Mouse (Mus musculus): ENCODE results near the gene Ifit2.
"Not testable (repeated sequence)": the region's sequence is repeated elsewhere in the genome, so short reads cannot be mapped to it uniquely, and the experiment has no call there.

The Ifit2 gene

DNA sequence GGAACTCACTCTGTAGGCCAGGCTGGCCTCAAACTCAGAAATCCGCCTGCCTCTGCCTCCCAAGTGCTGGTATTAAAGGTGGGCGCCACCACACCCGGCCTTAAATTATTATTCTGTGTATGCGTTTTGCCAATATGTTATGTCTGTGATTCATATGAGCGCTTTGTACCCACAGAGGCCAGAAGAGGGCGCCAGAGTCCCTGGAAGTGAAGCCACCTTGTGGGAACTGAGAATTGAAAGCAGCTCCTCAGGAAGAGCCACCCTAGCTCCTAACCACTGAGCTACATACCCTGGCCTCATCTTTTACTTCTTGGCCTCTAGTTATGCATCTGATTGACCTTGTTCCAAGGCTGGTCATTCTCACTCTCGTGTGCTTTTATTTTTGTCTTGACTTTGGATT is 2.5 kb upstream of the Ifit2 start:
- DNase-seq (ENCODE audit: low spot score) = peak; percentile 66

DNA sequence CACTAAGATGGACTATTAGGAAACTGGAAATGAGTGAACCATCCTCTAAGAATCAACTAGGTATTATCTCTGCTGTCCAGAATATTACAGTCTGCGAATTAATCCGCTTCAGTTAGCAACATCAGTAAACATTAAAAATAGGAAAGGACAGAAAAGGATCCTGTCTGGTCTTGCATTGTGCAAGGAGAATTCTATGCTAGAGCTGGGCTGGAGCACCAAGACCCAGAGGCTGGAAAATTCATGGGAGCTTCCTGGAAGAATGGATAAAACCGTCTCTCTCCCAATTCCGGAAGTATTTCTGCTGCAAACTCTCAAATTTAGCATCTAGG is 325 bp upstream of the Ifit2 start:
- DNase-seq (ENCODE audit: low spot score) = no peak

DNA sequence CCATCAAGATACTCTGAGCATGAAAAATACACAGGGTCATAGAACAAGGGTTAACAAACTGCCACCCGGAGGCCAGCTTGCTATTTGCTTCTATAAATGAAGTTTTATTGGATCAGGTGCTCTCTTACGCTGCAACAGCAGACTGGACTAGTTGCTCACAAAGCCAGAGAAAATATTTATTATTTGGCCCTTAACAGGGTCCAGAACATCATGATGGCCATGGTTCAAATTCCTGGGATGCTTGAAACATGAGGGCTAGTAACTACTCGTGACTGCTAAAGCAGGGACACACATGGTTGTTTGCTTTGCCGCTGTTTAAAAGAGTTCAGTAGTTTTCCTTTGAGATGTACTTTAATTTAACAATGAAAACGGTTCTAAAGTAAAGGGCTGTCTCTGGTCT is 1.5 kb downstream of the Ifit2 start:
- no peak for DNase-seq (ENCODE audit: low spot score)

DNA sequence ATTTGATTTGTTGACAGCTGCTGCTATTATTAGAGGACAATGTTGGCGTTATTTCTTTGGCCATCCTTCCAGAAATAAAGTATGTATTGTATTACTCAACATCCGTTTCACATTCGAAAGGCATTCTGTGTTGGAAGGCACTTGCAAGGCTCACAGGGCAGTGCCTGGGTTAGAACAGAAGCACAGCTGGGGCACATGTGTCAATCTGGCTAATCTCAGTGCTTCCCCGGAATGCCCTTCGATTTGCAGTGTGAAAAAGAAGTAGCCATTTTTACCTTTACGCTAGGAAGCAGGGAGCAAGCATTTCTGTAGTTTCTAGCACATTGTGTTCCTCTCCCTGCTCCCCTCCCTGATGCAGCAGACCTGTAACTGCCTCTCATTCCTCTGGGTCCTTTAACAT is 2.5 kb downstream of the Ifit2 start:
- no peak for DNase-seq (ENCODE audit: low spot score)

DNA sequence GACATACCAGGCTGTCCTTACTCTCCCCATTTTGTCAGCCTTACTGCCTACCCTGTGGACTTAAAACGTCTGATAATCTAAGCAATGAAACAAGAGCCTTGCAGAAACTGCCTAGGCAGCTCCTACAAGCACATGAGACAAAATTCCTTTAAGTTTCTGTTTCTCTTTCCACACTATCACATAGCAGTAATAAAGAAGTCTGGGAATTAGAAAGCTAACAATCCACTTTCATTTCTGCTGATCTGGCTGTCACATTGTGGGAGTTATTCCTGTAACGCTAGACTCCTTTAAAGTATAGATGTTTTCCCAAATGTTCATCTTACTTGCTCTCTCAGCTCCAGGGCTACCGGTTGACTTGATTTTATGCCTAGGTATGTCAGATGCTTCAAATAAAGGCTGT is 3.0 kb downstream of the Ifit2 start:
- DNase-seq (ENCODE audit: low spot score) = no peak

DNA sequence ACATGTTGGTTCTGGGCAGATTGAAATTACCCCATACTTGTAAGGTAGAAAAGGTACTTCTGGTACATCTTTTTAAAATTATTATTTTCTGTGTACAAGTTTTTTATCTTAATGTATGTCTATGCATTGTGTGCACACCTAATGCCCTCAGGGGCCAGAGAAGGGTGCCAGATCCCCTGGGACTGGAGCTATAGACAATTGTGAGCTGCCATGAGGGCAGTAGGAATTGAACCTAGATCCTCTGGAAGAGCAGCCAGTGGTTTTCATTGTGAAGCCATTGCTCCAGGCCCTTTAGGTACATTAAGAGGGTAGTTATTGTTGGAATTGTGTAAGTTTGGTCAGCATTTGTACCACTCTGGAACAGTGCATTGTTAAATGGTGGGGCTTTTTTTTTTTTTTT is 3.6 kb downstream of the Ifit2 start:
- DNase-seq (ENCODE audit: low spot score) = no peak

DNA sequence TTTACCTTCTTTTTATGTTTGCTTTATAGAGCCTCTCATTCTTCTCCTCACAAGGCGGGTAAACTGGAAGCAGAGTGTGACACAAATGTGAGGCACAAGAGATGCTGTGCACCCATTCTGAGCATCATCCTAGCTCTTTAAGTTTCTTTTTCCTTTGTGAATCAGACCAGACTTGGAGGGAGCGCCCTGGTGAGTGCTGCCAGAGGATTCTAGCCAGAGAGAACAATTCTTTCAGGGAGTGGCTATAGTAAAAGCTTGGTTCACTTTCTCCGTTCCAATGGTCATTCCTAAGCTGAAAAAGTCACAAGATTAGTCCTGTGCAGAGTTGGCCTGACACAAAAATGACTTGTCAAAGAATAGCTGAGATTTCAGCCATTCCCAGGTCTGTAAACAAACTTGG is 6.1 kb downstream of the Ifit2 start:
- DNase-seq (ENCODE audit: low spot score) = no peak

DNA sequence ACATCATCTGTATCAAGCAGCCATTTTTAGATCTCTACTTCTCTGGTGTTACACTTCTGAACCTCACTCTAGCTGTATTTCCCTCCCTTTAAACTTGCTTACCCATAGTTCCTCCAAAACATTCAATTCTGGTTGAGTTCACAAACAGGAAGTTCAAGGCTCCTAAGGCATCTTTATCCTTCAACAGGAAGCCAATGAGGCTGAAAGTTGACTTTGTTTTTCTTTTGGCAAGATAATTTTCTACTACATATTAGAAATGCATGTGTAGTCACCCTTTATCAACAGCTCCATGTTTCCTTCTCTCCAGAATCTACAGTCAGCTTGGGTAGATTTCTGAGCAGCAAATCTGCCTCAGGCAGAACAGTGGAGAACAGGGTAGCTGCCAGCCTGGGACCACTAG is 12.1 kb downstream of the Ifit2 start:
- no peak for DNase-seq (ENCODE audit: low spot score)

DNA sequence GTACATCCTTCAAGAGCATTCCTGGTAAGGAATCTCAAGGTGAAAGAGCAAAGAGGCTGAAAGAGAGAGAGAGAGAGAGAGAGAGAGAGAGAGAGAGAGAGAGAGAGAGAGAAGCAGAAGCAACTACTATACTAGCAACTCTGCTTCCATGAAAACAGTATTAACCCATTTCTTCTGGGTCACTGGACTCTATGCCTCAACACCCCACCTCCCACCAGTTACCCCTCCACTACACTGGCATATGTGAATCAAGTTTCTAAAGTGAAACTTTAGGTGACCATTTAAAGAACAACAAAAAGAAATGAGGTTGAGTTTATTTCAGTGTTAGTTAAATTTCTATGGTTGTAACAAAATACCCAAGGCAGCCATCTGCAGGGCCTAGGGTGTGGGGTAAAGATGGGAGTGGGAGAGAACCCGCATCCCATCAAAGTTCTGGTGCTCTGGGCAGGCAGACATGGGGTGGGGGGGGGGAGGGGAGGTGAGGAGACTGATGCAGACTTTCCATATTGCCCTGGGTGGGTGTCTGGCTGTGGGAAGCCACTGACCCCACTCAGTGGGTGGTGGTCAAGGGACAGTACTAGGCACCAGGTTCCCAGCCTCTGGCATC is 15.8 kb downstream of the Ifit2 start:
- no peak for DNase-seq (ENCODE audit: low spot score)

DNA sequence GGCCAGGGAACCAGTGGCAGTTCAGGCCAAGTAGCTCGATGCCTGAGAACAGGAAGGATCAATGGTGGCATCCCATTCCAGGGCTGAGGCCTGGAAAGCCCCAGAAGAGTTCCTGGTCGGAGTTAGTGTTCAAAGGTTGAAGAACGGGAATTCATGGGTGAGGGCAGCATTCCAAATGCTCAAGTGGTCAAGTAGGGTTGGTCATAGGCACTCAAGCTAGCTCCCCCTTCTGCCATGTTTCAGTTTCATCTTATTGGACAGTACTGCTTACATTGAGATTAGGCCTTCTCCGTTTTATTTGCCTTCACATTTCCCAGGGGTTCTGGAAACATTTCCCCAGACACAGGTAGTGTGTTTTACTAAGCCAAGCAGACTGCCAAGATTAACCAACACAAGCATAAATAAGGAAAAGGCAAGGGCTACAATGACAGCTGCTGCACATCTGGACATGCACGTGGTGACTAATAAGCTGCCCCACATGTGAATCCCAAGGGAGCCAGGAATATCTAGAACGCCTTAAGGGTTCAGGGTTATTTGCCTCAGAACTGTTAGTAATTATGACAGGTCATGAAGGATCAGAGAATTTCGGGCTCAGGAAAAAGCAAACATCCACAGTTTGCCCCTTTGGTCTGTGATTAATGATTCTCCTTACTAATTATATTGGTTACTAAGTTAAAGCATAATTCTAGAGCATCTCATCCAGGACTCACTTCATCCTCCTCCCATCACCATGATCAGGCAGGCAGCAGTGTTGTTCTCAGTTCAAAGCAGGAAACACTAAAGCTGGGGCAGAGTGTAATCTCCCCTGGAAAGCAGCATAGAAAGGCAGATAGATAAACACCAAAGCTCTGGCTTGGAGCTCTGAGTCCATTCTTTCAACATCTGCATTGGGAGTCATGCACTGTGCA is 18.7 kb downstream of the Ifit2 start:
- no peak for DNase-seq (ENCODE audit: low spot score)

DNA sequence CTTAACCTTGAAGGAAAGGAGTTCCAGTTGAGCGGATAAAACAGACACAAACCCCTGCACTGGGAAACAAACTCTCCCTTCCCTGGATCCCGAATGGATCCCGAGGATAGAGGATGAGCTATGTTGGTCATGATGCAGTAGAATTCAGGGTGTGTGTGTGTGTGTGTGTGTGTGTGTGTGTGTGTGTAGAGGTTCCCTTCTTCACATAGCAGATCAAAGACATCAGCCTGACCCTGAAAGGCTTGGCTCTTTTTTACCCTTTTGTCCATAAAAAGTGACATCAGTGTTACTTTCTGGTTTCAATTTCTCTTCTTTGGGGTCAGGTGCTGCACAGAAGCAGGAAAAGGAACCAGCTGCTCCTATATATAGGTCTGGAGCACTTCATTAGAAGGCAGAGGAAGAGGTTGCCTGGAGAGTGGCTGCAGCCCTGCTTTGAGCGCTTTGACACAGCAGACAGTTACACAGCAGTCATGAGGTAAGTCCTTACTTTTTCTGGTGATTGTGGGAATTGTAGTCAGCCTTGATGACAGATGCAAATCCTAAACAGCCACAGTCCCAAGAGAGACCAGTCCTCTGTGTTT is 19.5 kb downstream of the Ifit2 start:
- no peak for DNase-seq (ENCODE audit: low spot score)

DNA sequence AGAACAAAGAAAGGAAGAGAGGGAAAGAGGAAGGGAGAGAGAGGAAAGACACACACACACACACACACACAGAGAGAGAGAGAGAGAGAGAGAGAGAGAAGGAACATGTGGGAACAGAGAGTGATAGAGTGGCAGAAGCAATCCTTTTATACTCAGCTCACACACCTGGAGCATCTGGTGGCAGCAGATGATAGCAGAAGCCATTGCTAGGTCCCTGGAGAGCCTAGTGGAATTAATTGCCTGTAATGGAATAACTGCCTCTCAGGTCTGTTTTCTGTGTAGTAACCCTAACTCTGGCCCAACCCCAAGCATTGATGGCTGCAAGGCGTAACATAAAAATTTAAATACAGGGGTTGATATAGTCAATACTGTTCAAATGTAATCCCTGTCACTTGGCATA is 20.6 kb downstream of the Ifit2 start:
- DNase-seq (ENCODE audit: low spot score) = no peak

DNA sequence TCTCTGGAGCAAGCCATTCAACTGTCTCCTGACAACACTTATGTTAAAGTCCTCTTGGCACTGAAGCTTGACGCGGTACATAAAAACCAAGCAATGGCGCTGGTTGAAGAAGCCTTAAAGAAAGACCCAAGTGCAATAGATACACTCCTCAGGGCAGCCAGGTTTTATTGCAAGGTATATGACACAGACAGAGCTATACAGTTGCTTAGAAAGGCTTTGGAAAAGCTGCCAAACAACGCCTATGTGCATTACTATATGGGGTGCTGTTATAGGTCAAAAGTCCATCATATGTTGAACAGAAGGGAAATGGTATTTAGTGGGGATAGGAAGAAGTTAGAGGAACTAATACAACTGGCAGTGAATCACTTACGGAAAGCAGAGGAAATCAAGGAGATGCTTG is 23.2 kb downstream of the Ifit2 start:
- no peak for DNase-seq (ENCODE audit: low spot score)

DNA sequence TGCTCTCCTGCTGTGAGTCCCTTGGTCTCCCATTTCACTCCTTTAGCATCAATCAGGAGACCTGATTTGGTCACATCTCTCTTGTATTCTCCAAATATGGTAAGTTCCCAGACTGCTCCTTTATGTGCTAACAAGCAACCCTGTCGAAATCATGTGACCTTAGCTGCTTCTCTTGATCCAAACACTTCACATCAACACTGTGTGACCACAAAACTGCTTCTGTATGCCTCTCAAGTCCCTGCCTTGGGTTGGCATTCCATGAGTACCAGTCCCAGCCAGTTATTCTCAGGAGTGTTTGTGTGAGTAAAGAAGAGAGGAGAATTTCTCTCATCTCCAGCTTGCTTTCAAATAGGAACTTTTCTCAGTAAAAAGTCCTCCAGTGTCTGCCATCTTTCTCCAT is 26.6 kb downstream of the Ifit2 start:
- no peak for DNase-seq (ENCODE audit: low spot score)

DNA sequence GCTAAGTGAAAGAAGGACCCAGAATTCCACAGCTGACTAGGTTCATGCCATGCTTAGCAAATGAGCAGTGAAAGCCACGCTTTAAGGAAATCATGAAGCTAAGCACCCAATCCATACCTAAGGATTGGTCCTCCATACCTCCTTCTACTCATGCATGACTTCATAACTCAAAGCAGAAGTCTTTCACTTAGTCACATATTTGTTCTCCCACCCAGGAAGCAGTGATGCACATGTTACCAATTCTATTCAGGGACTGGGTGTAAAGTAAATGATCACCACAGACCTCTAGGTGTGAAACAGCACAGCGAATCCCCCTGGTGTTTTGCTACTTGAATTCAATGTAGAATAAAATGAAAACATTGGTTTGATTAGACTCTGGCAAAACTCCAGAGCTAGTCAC is 32.2 kb downstream of the Ifit2 start:
- DNase-seq (ENCODE audit: low spot score) = not testable (repeated sequence)

DNA sequence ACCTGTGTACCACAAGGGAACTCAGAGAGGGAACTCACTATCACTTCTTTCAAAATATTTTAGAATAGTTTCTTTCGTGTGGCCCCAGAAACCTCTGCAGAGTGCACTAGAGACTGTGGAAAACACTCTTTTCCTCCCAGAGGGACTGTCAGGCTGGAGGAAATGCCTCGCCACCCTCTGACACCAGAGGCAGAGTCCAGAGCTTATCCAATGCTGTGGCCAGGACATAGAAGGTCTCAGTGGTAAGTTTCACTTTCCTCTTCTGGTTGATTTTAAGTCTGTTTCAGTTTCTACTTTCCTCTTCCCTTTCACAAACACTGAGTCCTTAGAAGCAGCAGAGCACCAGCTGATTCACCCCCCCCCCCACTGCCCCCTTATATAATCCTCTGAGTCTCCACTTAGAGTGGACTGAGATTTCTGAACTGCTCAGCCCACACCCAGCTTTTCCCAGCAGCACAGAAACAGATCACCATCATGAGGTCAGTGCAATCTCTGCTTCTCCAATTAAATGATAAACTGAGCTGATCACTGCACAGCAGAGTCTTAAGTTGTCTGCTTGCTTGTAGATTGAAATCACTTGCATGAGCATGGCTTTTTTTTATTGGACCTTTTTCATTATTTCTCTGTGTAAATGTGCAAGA is 32.8 kb downstream of the Ifit2 start, which contains the start of gene Ifit3:
Gene Ifit3 (plus strand): TSS at position 406 of the 641 bp plus-strand sequence.
- not testable (repeated sequence) for DNase-seq (ENCODE audit: low spot score)

DNA sequence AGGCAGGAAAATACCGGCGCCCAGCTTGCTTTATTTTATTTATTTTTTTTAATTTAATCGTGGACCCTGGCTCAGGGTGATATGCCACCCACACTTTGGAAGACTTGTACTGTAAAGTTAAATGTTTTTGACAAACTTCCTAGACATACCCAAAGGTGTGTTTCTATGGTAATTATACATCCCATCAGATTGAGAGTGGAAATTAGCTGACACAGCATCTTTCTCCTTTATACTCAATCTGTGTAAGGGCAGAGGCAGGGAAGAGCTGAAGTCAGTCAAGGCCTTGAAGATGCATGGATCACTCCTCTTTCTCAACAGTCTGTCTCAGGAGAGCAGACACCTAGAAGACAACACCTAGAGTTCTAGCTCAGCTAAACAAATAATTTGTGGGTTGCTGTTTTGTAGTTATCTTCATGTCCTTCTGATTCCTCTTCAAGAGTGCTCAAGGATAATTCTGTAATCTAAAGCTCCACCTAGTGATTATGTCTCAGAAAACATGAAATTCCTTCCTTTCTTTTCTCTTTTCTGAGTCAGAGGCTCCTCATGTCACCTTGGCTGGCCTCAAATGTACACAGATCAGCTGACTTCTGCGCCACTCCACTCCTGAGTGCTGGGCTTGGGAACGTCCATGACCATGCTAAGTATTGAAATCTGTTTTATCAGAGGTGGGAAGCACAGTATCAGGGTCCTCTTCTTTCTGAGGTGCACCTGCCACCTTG is 35.4 kb downstream of the Ifit2 start:
- DNase-seq (ENCODE audit: low spot score) = not testable (repeated sequence)

DNA sequence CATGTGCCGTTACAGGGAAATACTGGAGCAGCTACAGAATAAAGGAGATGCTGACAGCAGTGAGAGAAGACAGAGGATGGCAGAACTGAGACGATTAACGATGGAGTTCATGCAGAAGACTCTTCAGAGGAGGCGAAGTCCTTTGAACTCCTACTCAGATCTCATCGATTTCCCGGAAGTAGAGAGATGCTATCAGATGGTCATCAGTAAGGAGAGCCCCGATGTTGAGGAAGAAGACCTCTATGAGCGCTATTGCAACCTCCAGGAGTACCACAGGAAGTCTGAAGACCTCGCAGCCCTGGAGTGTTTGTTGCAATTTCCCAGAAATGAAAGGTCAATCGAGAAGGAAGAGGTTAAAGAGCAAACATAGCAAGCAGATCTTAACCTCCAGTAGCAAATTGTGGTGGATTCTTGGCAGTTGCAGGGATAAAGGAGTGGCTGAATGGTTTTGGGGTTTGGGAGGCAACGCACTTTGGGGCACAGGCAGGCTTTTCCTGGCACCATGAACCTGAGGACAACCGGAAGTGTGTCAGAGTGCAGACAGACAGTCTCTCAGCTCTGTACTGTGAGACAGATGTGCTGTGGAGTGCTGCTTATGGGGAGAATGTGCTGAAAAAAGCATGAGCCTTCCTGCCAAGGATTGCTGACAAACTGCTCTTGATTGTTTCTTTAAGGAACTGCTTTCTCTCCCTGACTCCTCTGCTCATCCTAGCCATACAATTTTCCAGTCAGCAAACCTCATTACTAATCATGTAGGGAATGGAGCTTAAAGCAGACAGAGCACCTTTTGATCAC is 37.6 kb downstream of the Ifit2 start:
- not testable (repeated sequence) for DNase-seq (ENCODE audit: low spot score)

DNA sequence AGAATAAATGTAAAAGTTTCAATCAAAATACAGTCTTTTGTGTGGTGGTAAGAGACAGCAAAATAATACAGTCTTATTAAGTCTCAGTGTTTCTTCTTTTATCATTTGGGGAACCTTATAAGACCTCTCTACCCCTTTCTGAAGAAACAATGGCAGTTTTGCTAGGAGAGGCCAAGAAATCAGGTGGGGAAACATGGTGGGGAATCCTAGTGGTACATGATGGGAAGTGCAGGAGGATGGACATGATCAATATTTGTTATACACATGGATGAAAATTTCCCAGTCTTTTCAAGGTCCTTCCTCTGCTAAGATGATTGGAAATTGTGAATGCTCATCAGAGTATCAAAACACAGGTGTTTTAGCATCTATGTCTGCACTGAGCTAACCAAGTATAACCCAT is 38.5 kb downstream of the Ifit2 start:
- no peak for DNase-seq (ENCODE audit: low spot score)

DNA sequence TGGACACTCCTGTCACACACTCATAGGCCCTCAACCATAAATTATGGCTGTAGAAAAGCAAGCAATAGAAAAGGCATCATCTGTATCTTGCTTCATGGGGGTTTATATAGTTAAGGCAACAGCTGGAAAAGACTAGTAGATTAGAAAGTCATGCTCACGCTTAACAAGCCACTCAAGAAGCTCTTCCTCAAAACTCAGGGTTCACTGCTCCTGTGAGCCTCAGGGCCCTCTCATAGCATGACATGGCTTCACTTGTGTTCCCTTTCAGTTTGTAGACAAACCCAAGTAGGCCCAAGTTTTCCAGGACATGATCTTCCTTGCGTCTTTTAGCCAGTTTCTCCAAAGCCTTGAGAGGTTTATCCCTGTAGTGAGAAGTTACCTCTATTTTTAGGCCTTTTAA is 43.0 kb downstream of the Ifit2 start:
- DNase-seq (ENCODE audit: low spot score) = no peak

DNA sequence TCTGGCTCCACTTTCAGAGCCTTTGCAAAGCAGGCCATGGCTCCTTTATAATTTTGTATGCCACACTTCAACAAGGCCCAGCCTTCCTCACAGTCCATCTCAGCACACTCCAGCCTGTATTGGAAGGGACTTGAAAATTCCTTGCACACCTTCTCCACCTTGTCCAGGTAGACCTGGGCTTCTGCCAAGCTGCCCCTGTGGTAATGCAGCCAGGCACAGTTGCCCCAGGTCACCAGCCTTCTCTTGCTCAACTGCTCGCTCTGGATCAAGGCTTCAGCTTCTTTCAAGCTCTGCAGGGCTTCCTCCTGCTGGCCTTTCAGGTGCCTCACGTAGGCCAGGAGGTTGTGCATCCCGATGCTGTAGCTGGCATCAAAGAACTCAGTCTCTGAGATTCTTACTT is 44.0 kb downstream of the Ifit2 start:
- DNase-seq (ENCODE audit: low spot score) = not testable (repeated sequence)

Measured in layer of hippocampus, adult 9-10 months (tissue).